Mouse (Mus musculus) mouse trophoblast stem cell (cell line): Measurements from ENCODE around the gene H1foo.

ENCODE experiments used
- in situ Hi-C, 2 experiments: fragments of 300-500 bp; cut with MseI, MboI; formaldehyde crosslinking; loops; 2 replicates in 1 of 2; 3 replicates in 1 of 2; pipeline ENCODE4 v1.15.1; 2025

H1foo gene

GRCm38 (mm10) chr6:115961743-115962142 lies 17.0 kb downstream of the H1foo start:
- in situ Hi-C loops = no loop called here

- in situ Hi-C loops = no loop called here
Observed at GRCm38 (mm10) chr6:115962439-115963085, 17.8 kb downstream of the H1foo start.

- in situ Hi-C loops = no loop called here
Observed at GRCm38 (mm10) chr6:115963656-115964055, 18.9 kb downstream of the H1foo start.

GRCm38 (mm10) chr6:115966227-115966966 lies 21.7 kb downstream of the H1foo start:
- in situ Hi-C loops = no loop called here

GRCm38 (mm10) chr6:115967291-115967880 lies 22.6 kb downstream of the H1foo start:
- in situ Hi-C loops = no loop called here

- in situ Hi-C loops = no loop called here
Observed at GRCm38 (mm10) chr6:115968086-115968485, 23.3 kb downstream of the H1foo start.

GRCm38 (mm10) chr6:115968700-115969099 lies 24.0 kb downstream of the H1foo start:
- in situ Hi-C loops = no loop called here

- in situ Hi-C loops = no loop called here
Observed at GRCm38 (mm10) chr6:115969103-115969502, 24.4 kb downstream of the H1foo start.

- in situ Hi-C loops = no loop called here
Observed at GRCm38 (mm10) chr6:115969952-115970351, 25.2 kb downstream of the H1foo start.

- in situ Hi-C loops = no loop called here
Observed at GRCm38 (mm10) chr6:115971273-115972060, 26.7 kb downstream of the H1foo start.

GRCm38 (mm10) chr6:115972083-115972764 lies 27.5 kb downstream of the H1foo start:
- in situ Hi-C loops = no loop called here

GRCm38 (mm10) chr6:115973139-115973875 lies 28.6 kb downstream of the H1foo start:
- in situ Hi-C loops = no loop called here

- in situ Hi-C loops = no loop called here
Observed at GRCm38 (mm10) chr6:115973881-115974662, 29.3 kb downstream of the H1foo start.

GRCm38 (mm10) chr6:115975606-115976005 lies 30.9 kb downstream of the H1foo start:
- in situ Hi-C loops = no loop called here

GRCm38 (mm10) chr6:115977810-115978209 lies 33.1 kb downstream of the H1foo start:
- in situ Hi-C loops = no loop called here

- in situ Hi-C loops = no loop called here
Observed at GRCm38 (mm10) chr6:115978596-115978995, 33.9 kb downstream of the H1foo start.

GRCm38 (mm10) chr6:115982889-115983288 lies 38.2 kb downstream of the H1foo start:
- in situ Hi-C loops = no loop called here

GRCm38 (mm10) chr6:115983306-115984038 lies 38.7 kb downstream of the H1foo start:
- in situ Hi-C loops = no loop called here

- in situ Hi-C loops = no loop called here
Observed at GRCm38 (mm10) chr6:115984580-115984979, 39.8 kb downstream of the H1foo start.
